Mouse (Mus musculus): Measurements from ENCODE around the gene Rgs17. TPM values are rescaled to one million over a fixed set of nuclear protein-coding genes. Genes with fewer than 3 reads are reported as not detected.

Rgs17 gene
- polyA plus RNA-seq, 1 experiment from 2014 or later = 0.63 TPM

DNA sequence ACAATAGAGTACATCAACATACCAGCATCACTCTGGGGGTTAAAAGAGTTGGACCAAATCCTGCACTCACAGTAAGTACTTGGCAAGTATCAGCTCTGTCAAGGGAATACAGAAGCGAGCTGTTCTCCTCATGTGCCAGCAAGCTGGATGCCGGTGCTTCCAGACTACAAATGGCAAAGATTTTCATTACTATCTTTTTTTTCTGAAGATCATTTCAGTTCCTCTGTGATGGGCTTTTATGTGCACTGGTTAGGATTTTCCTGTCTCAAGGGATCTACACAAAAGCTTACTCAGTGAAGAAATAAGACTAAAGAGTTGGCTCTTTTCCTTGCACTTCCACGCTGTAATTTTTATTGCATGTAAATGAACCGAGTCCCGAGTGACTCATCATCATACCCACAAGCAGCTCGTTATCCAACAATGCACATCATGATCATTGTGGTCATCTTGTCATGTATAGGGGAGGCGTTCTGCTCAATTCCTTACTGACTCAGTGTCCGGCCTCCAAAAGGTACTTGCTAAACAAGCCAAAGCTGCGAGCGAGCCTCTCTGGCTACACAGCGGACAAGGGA is 54.1 kb downstream of the Rgs17 start:
- H3K9ac ChIP-seq (replicated peaks; ENCODE audit: low read depth) = no peak overlapping the region
- no peak for TF ChIP-seq EP300 (IDR thresholded peaks at IDR 0.05)
- TF ChIP-seq CTCF (IDR thresholded peaks at IDR 0.05) = no peak
- H3K36me3 ChIP-seq (ENCODE audit: insufficient read depth, low read length) = no peaks in the 10 kb centered on the region
- no peak overlapping the region for H3K4me3 ChIP-seq (ENCODE audit: low read depth, low read length)
- no peak overlapping the region for H3K4me2 ChIP-seq (replicated peaks; ENCODE audit: low read depth, low read length)
- ATAC-seq (no peak), DNase-seq (ENCODE audit: low spot score) (no peak)
- 64% methylated on average over 11 of the region's 11 CpGs for WGBS
- no peak overlapping the region for H3K27ac ChIP-seq (ENCODE audit: low read length)
- H3K4me1 ChIP-seq (ENCODE audit: insufficient read depth, low read depth, low read length) = no peaks in the 10 kb centered on the region
- no peaks in the 10 kb centered on the region for H3K27me3 ChIP-seq (replicated peaks; ENCODE audit: insufficient read depth, low read length)
- no peaks in the 10 kb centered on the region for H3K9me3 ChIP-seq (ENCODE audit: low read length)

- ATAC-seq (no peak), DNase-seq (ENCODE audit: low spot score) (no peak)
- Histone ChIP-seq H3K27ac (ENCODE audit: low read length) (no peak overlapping the region), H3K4me2 (replicated peaks; ENCODE audit: low read depth, low read length) (no peak overlapping the region), H3K9ac (replicated peaks; ENCODE audit: low read depth) (no peak overlapping the region), H3K36me3 (ENCODE audit: insufficient read depth, low read length) (no peaks in the 10 kb centered on the region), H3K27me3 (replicated peaks; ENCODE audit: insufficient read depth, low read length) (no peaks in the 10 kb centered on the region), H3K4me3 (ENCODE audit: low read depth, low read length) (no peak overlapping the region), H3K4me1 (ENCODE audit: insufficient read depth, low read depth, low read length) (no peaks in the 10 kb centered on the region), H3K9me3 (ENCODE audit: low read length) (no peaks in the 10 kb centered on the region)
- TF ChIP-seq EP300 (IDR thresholded peaks at IDR 0.05) (no peak), CTCF (IDR thresholded peaks at IDR 0.05) (peak; percentile 33)
- WGBS = 44% methylated on average over 2 of the region's 2 CpGs
These were observed 56.2 kb downstream of the Rgs17 start for GRCm38 (mm10) chr10:5865996-5866395.

DNA sequence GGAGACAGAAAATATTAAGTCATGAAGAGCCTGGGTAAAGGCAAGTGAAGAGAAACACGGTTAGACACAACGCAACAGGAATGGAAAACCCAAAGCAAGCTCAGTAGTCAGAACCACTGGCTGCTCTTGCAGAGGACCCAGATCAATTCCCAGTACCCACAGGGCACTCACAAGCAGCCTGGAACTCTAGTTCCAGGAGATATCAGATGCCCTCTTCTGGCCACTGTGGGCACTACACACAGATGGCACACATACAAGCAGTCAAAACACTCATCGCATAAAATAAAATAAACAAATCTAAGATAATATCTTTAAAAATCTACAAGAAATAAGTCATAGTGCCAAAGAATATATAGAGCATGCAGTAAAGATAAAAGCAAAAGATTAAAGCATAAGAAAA is 59.5 kb downstream of the Rgs17 start:
- H3K4me1 ChIP-seq (ENCODE audit: insufficient read depth, low read depth, low read length) = no peaks in the 10 kb centered on the region
- no peak overlapping the region for H3K27ac ChIP-seq (ENCODE audit: low read length)
- no peaks in the 10 kb centered on the region for H3K27me3 ChIP-seq (replicated peaks; ENCODE audit: insufficient read depth, low read length)
- H3K4me3 ChIP-seq (ENCODE audit: low read depth, low read length) = no peak overlapping the region
- DNase-seq (ENCODE audit: low spot score) (no peak), ATAC-seq (no peak)
- no peak overlapping the region for H3K9ac ChIP-seq (replicated peaks; ENCODE audit: low read depth)
- no peaks in the 10 kb centered on the region for H3K9me3 ChIP-seq (ENCODE audit: low read length)
- no peak for TF ChIP-seq EP300 (IDR thresholded peaks at IDR 0.05)
- TF ChIP-seq CTCF (IDR thresholded peaks at IDR 0.05) = no peak
- no peaks in the 10 kb centered on the region for H3K36me3 ChIP-seq (ENCODE audit: insufficient read depth, low read length)
- WGBS = 95% methylated on average over 3 of the region's 3 CpGs
- no peak overlapping the region for H3K4me2 ChIP-seq (replicated peaks; ENCODE audit: low read depth, low read length)

GRCm38 (mm10) chr10:5860849-5861248 is 61.4 kb downstream of the Rgs17 start:
- 92% methylated on average over 3 of the region's 3 CpGs for WGBS
- no peaks in the 10 kb centered on the region for H3K4me1 ChIP-seq (ENCODE audit: insufficient read depth, low read depth, low read length)
- H3K27ac ChIP-seq (ENCODE audit: low read length) = no peak overlapping the region
- no peak overlapping the region for H3K9ac ChIP-seq (replicated peaks; ENCODE audit: low read depth)
- H3K36me3 ChIP-seq (ENCODE audit: insufficient read depth, low read length) = no peaks in the 10 kb centered on the region
- ATAC-seq (no peak), DNase-seq (ENCODE audit: low spot score) (no peak)
- no peaks in the 10 kb centered on the region for H3K9me3 ChIP-seq (ENCODE audit: low read length)
- H3K4me2 ChIP-seq (replicated peaks; ENCODE audit: low read depth, low read length) = no peak overlapping the region
- no peak overlapping the region for H3K4me3 ChIP-seq (ENCODE audit: low read depth, low read length)
- no peak for TF ChIP-seq CTCF (IDR thresholded peaks at IDR 0.05)
- TF ChIP-seq EP300 (IDR thresholded peaks at IDR 0.05) = no peak
- no peaks in the 10 kb centered on the region for H3K27me3 ChIP-seq (replicated peaks; ENCODE audit: insufficient read depth, low read length)

GRCm38 (mm10) chr10:5859729-5860128 is 62.5 kb downstream of the Rgs17 start:
- Histone ChIP-seq H3K9ac (replicated peaks; ENCODE audit: low read depth) (no peak overlapping the region), H3K27me3 (replicated peaks; ENCODE audit: insufficient read depth, low read length) (no peaks in the 10 kb centered on the region), H3K4me1 (ENCODE audit: insufficient read depth, low read depth, low read length) (no peaks in the 10 kb centered on the region), H3K4me3 (ENCODE audit: low read depth, low read length) (no peak overlapping the region), H3K27ac (ENCODE audit: low read length) (no peak overlapping the region), H3K9me3 (ENCODE audit: low read length) (no peaks in the 10 kb centered on the region), H3K36me3 (ENCODE audit: insufficient read depth, low read length) (no peaks in the 10 kb centered on the region), H3K4me2 (replicated peaks; ENCODE audit: low read depth, low read length) (no peak overlapping the region)
- DNase-seq (ENCODE audit: low spot score) (no peak), ATAC-seq (no peak)
- WGBS = 73% methylated on average over 4 of the region's 4 CpGs
- TF ChIP-seq CTCF (IDR thresholded peaks at IDR 0.05) (peak; percentile 55), EP300 (IDR thresholded peaks at IDR 0.05) (no peak)

- Histone ChIP-seq H3K9ac (replicated peaks; ENCODE audit: low read depth) (no peak overlapping the region), H3K27me3 (replicated peaks; ENCODE audit: insufficient read depth, low read length) (no peaks in the 10 kb centered on the region), H3K4me1 (ENCODE audit: insufficient read depth, low read depth, low read length) (no peaks in the 10 kb centered on the region), H3K4me2 (replicated peaks; ENCODE audit: low read depth, low read length) (peak overlapping the region; percentile 27), H3K27ac (ENCODE audit: low read length) (no peak overlapping the region), H3K9me3 (ENCODE audit: low read length) (no peaks in the 10 kb centered on the region), H3K4me3 (ENCODE audit: low read depth, low read length) (no peak overlapping the region), H3K36me3 (ENCODE audit: insufficient read depth, low read length) (no peaks in the 10 kb centered on the region)
- no peak for TF ChIP-seq CTCF (IDR thresholded peaks at IDR 0.05)
- no peak for TF ChIP-seq EP300 (IDR thresholded peaks at IDR 0.05)
- DNase-seq (ENCODE audit: low spot score) (no peak), ATAC-seq (no peak)
- 28% methylated on average over 10 of the region's 10 CpGs for WGBS
These were observed 64.1 kb downstream of the Rgs17 start for GRCm38 (mm10) chr10:5857996-5858549.
